Mouse (Mus musculus) intestine, embryonic 15.5 days (tissue): ENCODE measurements at regions not wholly inside any gene's neighbourhood (a gene's known extent, or its start where the extent isn't known, plus 50 kb on each side); places are given as distances from the start of the nearest gene placed in this dataset.
A peak's percentile ranks its signal among the peaks of the same experiment; 100 is the strongest.

Experiments
- ATAC-seq: fragments of 200-750 bp; cut with Nextera tagmentation; 2 replicates; pipeline ENCODE4 v1.8.0; 2017; ENCODE audit warnings: moderate TSS enrichment, moderate library complexity
- H3K27ac ChIP-seq: fragments of 300-500 bp; sonication (generic); 2 replicates; pipeline ENCODE4 v1.5.1; 2015; ENCODE audit warnings: mild to moderate bottlenecking, inconsistent platforms
- H3K27me3 ChIP-seq: fragments of 300-500 bp; sonication (generic); replicated peaks from 2 replicates; pipeline ENCODE4 v1.6.1; 2015; ENCODE audit warnings: inconsistent platforms
- H3K36me3 ChIP-seq: fragments of 300-500 bp; sonication (generic); 2 replicates; pipeline ENCODE4 v1.6.1; 2015; ENCODE audit warnings: inconsistent platforms
- H3K4me1 ChIP-seq: fragments of 300-500 bp; sonication (generic); replicated peaks from 2 replicates; pipeline ENCODE4 v1.6.1; 2015; ENCODE audit warnings: inconsistent platforms
- H3K4me2 ChIP-seq: fragments of 300-500 bp; sonication (generic); replicated peaks from 2 replicates; pipeline ENCODE4 v1.6.1; 2015; ENCODE audit warnings: mild to moderate bottlenecking, inconsistent platforms
- H3K4me3 ChIP-seq: fragments of 300-500 bp; sonication (generic); replicated peaks from 2 replicates; pipeline ENCODE4 v1.5.1; 2015; ENCODE audit warnings: inconsistent platforms
- H3K9ac ChIP-seq: fragments of 300-500 bp; sonication (generic); 2 replicates; pipeline ENCODE4 v1.6.1; 2015; ENCODE audit warnings: inconsistent platforms
- H3K9me3 ChIP-seq: fragments of 300-500 bp; sonication (generic); 2 replicates; pipeline ENCODE4 v1.6.1; 2016; ENCODE audit warnings: inconsistent platforms
- WGBS: fragments of 180-500 bp; shearing (Covaris S2); methylation state at CpG from one replicate; pipeline ENCODE4 v1.1.7; 2015; 5-methylcytosine and 5-hydroxymethylcytosine counted together

- H3K4me3 ChIP-seq: no peak overlapping the region
- 74% methylated on average over 1 of the region's 1 CpGs for WGBS
- no peak overlapping the region for H3K9ac ChIP-seq
- no peak for ATAC-seq
- no peaks in the 10 kb centered on the region for H3K4me1 ChIP-seq
- no peaks in the 10 kb centered on the region for H3K36me3 ChIP-seq
- H3K4me2 ChIP-seq: no peak overlapping the region
- H3K9me3 ChIP-seq: no peaks in the 10 kb centered on the region
- H3K27me3 ChIP-seq: no peaks in the 10 kb centered on the region
- H3K27ac ChIP-seq: no peak overlapping the region
Measured at GRCm38 (mm10) chr8:54330106-54330505, 199.3 kb upstream of the Asb5 start.

DNA sequence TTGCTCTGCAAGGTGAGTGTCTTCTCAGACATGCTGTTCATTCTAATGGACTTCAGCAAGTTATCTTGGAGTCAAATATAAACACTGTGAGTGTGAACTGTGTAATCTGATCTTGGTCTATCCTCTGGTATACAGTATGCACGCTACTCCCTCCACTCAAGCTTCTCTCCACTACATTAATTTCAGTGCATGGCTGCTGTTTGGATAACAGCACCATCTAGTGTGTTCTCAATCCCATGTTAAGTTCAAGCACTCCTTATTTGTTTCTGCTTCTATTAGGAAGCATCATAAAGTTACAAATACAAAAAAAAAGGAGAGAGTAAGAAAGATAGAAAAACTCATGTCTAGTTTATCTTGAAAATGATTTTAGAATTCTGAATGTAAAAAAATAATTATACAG lies 197.5 kb upstream of the Asb5 start:
- Histone ChIP-seq H3K4me2 (no peak overlapping the region), H3K4me3 (no peak overlapping the region), H3K9ac (no peak overlapping the region), H3K9me3 (no peaks in the 10 kb centered on the region), H3K4me1 (no peaks in the 10 kb centered on the region), H3K27ac (no peak overlapping the region), H3K36me3 (no peaks in the 10 kb centered on the region), H3K27me3 (no peaks in the 10 kb centered on the region)
- no peak for ATAC-seq
- 22% methylated on average over 1 of the region's 1 CpGs for WGBS

GRCm38 (mm10) chr8:54351123-54351522 lies 178.3 kb upstream of the Asb5 start:
- 88% methylated on average over 6 of the region's 6 CpGs for WGBS
- Histone ChIP-seq H3K27ac (no peak overlapping the region), H3K4me3 (no peak overlapping the region), H3K36me3 (no peaks in the 10 kb centered on the region), H3K27me3 (no peaks in the 10 kb centered on the region), H3K9ac (no peak overlapping the region), H3K9me3 (no peaks in the 10 kb centered on the region), H3K4me2 (no peak overlapping the region), H3K4me1 (no peaks in the 10 kb centered on the region)
- ATAC-seq: no peak

- no peaks in the 10 kb centered on the region for H3K9me3 ChIP-seq
- no peak overlapping the region for H3K27ac ChIP-seq
- no peak overlapping the region for H3K4me2 ChIP-seq
- no peak for ATAC-seq
- no peaks in the 10 kb centered on the region for H3K27me3 ChIP-seq
- no peak overlapping the region for H3K9ac ChIP-seq
- H3K36me3 ChIP-seq: no peaks in the 10 kb centered on the region
- H3K4me1 ChIP-seq: no peaks in the 10 kb centered on the region
- 29% methylated on average over 3 of the region's 3 CpGs for WGBS
- H3K4me3 ChIP-seq: no peak overlapping the region
Measured at GRCm38 (mm10) chr8:54361716-54362115, 167.7 kb upstream of the Asb5 start.

GRCm38 (mm10) chr8:54370501-54370900 lies 158.9 kb upstream of the Asb5 start:
- 81% methylated on average over 4 of the region's 4 CpGs for WGBS

DNA sequence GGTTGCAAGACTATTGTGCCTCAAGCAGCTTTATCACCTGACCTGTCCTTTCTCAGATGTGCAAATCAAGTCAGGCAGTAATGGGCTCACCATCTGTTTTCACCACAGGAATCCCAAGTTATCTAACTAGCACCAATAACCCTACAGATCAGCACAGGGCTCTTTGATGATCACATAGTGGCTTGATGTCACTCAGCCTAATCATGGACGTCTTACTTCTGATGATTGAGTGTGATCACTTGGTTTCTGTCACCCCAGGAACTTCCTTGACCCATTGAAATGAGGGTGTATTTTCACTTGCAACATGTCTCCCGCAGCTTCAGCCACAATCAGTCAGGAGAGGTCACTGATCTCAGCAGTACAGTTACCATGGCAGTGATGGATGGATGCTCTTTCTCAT lies 158.3 kb upstream of the Asb5 start:
- no peaks in the 10 kb centered on the region for H3K9me3 ChIP-seq

More at GRCm38 (mm10) chr8:54370501-54370900, 158.9 kb upstream of the Asb5 start:
- Histone ChIP-seq H3K4me2 (no peak overlapping the region), H3K4me1 (no peaks in the 10 kb centered on the region), H3K9me3 (no peaks in the 10 kb centered on the region), H3K9ac (no peak overlapping the region), H3K4me3 (no peak overlapping the region), H3K27me3 (no peaks in the 10 kb centered on the region), H3K27ac (no peak overlapping the region), H3K36me3 (no peaks in the 10 kb centered on the region)
- no peak for ATAC-seq

GRCm38 (mm10) chr8:54372921-54373320 lies 156.5 kb upstream of the Asb5 start:
- Histone ChIP-seq H3K4me2 (no peak overlapping the region), H3K36me3 (no peaks in the 10 kb centered on the region), H3K27ac (no peak overlapping the region), H3K9ac (no peak overlapping the region), H3K4me1 (no peaks in the 10 kb centered on the region), H3K9me3 (no peaks in the 10 kb centered on the region), H3K27me3 (no peaks in the 10 kb centered on the region), H3K4me3 (no peak overlapping the region)
- WGBS: 74% methylated on average over 1 of the region's 1 CpGs
- ATAC-seq: no peak

More for the DNA sequence above, 158.3 kb upstream of the Asb5 start:
- Histone ChIP-seq H3K4me2 (no peak overlapping the region), H3K27me3 (no peaks in the 10 kb centered on the region), H3K27ac (no peak overlapping the region), H3K36me3 (no peaks in the 10 kb centered on the region), H3K4me3 (no peak overlapping the region), H3K4me1 (no peaks in the 10 kb centered on the region), H3K9ac (no peak overlapping the region)
- no peak for ATAC-seq
- WGBS: 33% methylated on average over 2 of the region's 2 CpGs

DNA sequence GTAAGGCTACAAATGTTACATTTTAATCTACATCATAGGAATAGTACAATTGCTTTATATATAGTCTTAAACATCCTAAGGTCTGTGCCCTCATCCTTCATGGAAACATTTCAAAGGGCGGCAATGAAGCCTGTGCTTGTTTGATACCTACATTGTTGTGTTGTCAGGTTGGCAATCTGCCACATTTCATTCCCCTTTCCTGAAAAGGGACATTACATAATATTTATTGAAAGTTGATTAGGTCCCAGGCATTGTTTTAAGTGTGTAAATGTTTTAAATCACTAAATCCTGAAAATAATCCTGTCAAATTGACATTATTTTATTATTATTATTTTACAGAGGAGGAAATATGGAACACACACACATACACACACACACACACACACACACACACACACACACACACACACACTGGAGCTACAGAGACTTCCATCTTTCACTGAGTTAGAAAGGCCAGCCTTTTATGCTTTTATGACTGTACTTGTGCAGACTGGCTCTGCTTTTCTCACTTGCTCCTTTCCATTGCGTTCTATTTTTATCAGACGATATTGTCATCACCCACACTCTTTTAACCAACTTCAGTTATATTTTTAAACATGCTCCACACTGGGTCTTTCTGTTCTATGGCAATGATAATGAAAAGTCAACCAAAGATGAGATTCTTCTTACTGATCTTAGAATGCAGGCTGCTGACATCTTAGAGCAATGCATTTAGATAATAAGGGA lies 153.8 kb upstream of the Asb5 start:
- Histone ChIP-seq H3K4me3 (no peak overlapping the region), H3K27ac (no peak overlapping the region), H3K36me3 (no peaks in the 10 kb centered on the region), H3K4me1 (no peaks in the 10 kb centered on the region), H3K27me3 (no peaks in the 10 kb centered on the region), H3K9me3 (no peaks in the 10 kb centered on the region), H3K9ac (no peak overlapping the region), H3K4me2 (no peak overlapping the region)
- whole genome bisulfite sequencing: 76% methylated on average over 3 of the region's 3 CpGs
- ATAC-seq: no peak

DNA sequence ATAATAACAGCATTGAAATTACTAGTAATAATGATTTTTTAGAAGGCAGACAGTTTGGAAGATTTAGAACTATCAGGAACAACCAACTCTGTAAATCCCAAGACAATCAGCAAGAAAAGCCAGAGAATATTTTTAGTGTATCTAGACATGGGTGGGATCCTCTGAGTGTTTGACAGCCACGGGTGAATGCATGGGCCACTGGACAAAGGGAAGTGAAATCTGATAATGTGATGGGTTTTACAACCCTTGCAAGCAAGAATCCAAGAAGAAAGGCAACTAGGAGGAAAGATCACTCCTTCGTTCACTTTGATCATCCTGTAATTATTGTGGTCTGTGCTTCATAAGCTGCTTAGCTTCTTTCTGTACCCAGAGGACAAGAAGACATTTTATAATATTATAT lies 149.2 kb upstream of the Asb5 start:
- Histone ChIP-seq H3K27ac (no peak overlapping the region), H3K4me1 (no peaks in the 10 kb centered on the region), H3K36me3 (no peaks in the 10 kb centered on the region), H3K9ac (no peak overlapping the region), H3K9me3 (no peaks in the 10 kb centered on the region), H3K4me3 (no peak overlapping the region), H3K4me2 (no peak overlapping the region), H3K27me3 (no peaks in the 10 kb centered on the region)
- no peak for ATAC-seq
- WGBS: 47% methylated on average over 2 of the region's 2 CpGs

- no peak overlapping the region for H3K4me3 ChIP-seq
- no peak overlapping the region for H3K27ac ChIP-seq
- H3K27me3 ChIP-seq: no peaks in the 10 kb centered on the region
- no peaks in the 10 kb centered on the region for H3K36me3 ChIP-seq
- H3K4me2 ChIP-seq: no peak overlapping the region
- H3K4me1 ChIP-seq: no peaks in the 10 kb centered on the region
- no peaks in the 10 kb centered on the region for H3K9me3 ChIP-seq
- ATAC-seq: peak; percentile 59
- no peak overlapping the region for H3K9ac ChIP-seq
Measured at GRCm38 (mm10) chr8:54392866-54393265, 136.5 kb upstream of the Asb5 start.

DNA sequence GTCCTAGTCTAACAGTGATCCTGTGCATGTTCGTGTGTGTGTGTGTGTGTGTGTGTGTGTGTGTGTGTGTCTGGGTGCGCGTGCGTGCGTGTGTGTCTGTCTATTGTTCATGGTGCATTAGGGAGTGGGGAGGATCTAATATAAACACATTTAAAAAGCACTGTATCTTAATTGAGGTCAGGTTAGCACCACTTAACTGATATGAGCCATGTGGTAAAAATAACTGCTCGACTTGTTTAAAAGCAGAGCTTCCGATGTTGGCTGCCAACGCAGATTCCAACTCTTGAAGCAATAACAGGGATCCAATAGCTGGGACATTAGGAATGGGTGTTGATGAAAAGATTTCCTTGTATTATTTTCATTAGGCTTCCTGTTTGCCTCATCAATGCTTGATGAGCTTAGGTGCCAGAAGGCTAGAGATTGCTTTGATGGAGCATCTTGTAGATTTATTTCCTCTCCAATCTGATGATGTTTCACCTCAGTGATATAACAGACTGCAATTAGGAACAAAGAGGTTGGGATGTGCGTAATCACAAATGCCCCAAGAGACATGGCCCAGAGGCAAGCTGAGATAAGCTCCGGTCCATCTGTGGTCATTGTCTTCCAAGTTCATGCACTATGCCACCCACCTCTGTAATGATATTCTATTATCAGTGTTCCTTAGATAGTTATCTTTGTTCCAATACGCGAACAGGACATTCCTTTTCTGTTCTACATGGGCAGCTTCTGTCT lies 135.7 kb upstream of the Asb5 start:
- Histone ChIP-seq H3K4me2 (no peak overlapping the region), H3K4me3 (no peak overlapping the region), H3K27ac (no peak overlapping the region), H3K27me3 (no peaks in the 10 kb centered on the region), H3K9ac (no peak overlapping the region), H3K9me3 (no peaks in the 10 kb centered on the region), H3K36me3 (no peaks in the 10 kb centered on the region), H3K4me1 (no peaks in the 10 kb centered on the region)
- ATAC-seq: no peak
- WGBS: 49% methylated on average over 12 of the region's 12 CpGs

DNA sequence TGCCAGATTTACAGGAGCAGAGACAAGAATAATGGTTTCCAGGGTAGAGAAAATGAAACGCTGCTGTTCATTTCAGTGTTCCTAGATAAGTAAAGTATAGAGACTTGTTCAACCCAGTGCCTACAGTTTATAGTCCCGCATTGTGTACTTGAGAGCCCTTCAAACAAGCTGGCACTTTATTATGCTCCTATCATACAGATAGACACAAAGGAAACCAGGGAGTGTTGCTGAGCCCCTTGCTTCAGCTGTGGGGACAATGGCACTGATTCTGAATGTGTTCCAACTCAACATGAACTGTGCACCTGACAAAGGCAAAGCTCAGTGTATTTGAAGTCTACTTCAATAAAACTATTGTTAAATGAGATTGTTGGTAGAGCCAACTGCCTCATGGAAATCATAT lies 123.7 kb upstream of the Asb5 start:
- Histone ChIP-seq H3K4me2 (no peak overlapping the region), H3K9me3 (no peaks in the 10 kb centered on the region), H3K27ac (no peak overlapping the region), H3K4me1 (no peaks in the 10 kb centered on the region), H3K36me3 (no peaks in the 10 kb centered on the region), H3K27me3 (no peaks in the 10 kb centered on the region), H3K9ac (no peak overlapping the region), H3K4me3 (no peak overlapping the region)
- 80% methylated on average over 2 of the region's 2 CpGs for WGBS
- ATAC-seq: no peak
